Mouse (Mus musculus): Measurements from ENCODE around the gene Lcn6.
"Not testable (repeated sequence)": the region's sequence is repeated elsewhere in the genome, so short reads cannot be mapped to it uniquely, and the experiment has no call there.

GRCm38 (mm10) chr2:25699743-25700142 is 23.2 kb downstream of the Lcn6 start, which contains the start of gene Obp2a:
- not testable (repeated sequence) for TF ChIP-seq CTCF, EP300 (IDR thresholded peaks at IDR 0.05; ENCODE audit: low read depth)
